Mouse (Mus musculus): ENCODE measurements around the gene Dhx58. TPM values are rescaled to one million over a fixed set of nuclear protein-coding genes. Genes with fewer than 3 reads are reported as not detected.

Dhx58 gene
- polyA plus RNA-seq (2012; rRNA removed), result 1.7 and 2.4 TPM in 2 replicates

GRCm38 (mm10) chr11:100703851-100704531, at the start of gene Dhx58:
Gene Dhx58, minus strand, starts transcription at chr11:100704271.

GRCm38 (mm10) chr11:100738066-100738604, 34.1 kb upstream of the Dhx58 start, which contains the start of gene Rab5c:
Gene Rab5c, minus strand, starts transcription at chr11:100738215.

DNA sequence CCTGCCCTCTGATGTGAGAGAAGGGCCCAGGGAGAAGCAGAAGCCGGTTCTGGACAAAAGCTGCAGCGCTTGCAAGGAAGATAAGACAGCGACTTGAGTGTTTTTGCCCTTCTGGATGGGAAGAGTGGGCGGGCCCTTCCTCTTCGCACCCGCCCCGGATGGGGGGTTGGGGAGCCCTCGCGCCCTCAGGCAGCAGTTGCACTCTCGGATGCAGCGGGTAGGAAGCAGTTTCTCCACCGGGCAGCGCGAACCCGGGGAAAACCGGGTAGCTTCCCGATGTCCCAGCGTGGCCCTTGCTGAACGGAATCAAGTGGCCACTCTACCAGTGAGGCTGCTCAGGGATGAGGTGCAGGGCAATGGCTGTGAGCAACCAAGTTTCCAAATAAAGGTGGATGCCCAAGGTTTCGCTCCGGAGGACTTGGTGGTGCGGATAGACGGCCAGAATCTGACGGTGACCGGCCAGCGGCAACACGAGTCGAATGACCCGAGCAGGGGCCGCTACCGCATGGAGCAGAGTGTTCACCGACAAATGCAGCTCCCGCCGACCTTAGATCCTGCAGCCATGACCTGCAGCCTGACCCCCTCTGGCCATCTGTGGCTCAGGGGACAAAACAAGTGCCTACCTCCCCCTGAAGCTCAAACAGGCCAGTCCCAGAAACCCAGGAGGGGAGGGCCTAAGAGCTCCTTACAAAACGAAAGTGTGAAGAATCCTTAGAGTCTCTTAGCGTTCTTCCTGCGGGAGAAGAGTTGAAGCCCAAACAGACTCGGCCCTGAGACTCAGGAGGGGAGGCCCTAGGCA, 9.9 kb upstream of the Dhx58 start, which contains the start of gene Hspb9:
TSS of gene Hspb9 (plus strand) at position 116 of the 799 bp plus-strand sequence.

GRCm38 (mm10) chr11:100711783-100712615, 7.9 kb upstream of the Dhx58 start, which contains the start of gene Kat2a:
Gene Kat2a, minus strand, starts transcription at chr11:100712465.

GRCm38 (mm10) chr11:100692164-100692616, 11.9 kb downstream of the Dhx58 start, which contains the start of gene Zfp385c:
Gene Zfp385c, minus strand, starts transcription at chr11:100692455.

Other genes with a start within 250 kb of the Dhx58 start
- gene Klhl11, start 231.5 kb downstream of the Dhx58 start, polyA plus RNA-seq (2012; rRNA removed), result 1.5 and 1.6 TPM in 2 replicates
- gene Acly, start 176.3 kb downstream of the Dhx58 start, polyA plus RNA-seq (2012; rRNA removed), result 41.9 and 48.7 TPM in 2 replicates
- gene Ttc25, start 158.7 kb downstream of the Dhx58 start, polyA plus RNA-seq (2012; rRNA removed), result 0.01 and 0.03 TPM in 2 replicates
- gene Cnp, start 129.4 kb downstream of the Dhx58 start, polyA plus RNA-seq (2012; rRNA removed), result 5.7 and 6.5 TPM in 2 replicates
- gene Nkiras2, start 85.0 kb downstream of the Dhx58 start, polyA plus RNA-seq (2012; rRNA removed), result 13.4 and 15.3 TPM in 2 replicates
- gene Dnajc7, start 84.1 kb downstream of the Dhx58 start, polyA plus RNA-seq (2012; rRNA removed), result 69.6 and 74.3 TPM in 2 replicates
- 0.01 TPM in 1 of 2 replicates, not detected in the other for gene Zfp385c, start 11.8 kb downstream of the Dhx58 start, polyA plus RNA-seq (2012; rRNA removed)
- gene Kat2a, start 8.2 kb upstream of the Dhx58 start, polyA plus RNA-seq (2012; rRNA removed), result 12.3 and 13.4 TPM in 2 replicates
- gene Hspb9, start 9.6 kb upstream of the Dhx58 start, polyA plus RNA-seq (2012; rRNA removed), result not detected in 2 replicates
- gene Rab5c, start 33.9 kb upstream of the Dhx58 start, polyA plus RNA-seq (2012; rRNA removed), result 91.8 and 106 TPM in 2 replicates
- gene Kcnh4, start 55.7 kb upstream of the Dhx58 start, polyA plus RNA-seq (2012; rRNA removed), result not detected in 2 replicates
- not detected in 2 replicates for gene Hcrt, start 58.7 kb upstream of the Dhx58 start, polyA plus RNA-seq (2012; rRNA removed)
- 1.9 and 2.3 TPM in 2 replicates for gene Ghdc, start 66.7 kb upstream of the Dhx58 start, polyA plus RNA-seq (2012; rRNA removed)
- gene Stat5b, start 146.5 kb upstream of the Dhx58 start, polyA plus RNA-seq (2012; rRNA removed), result 11.0 and 13.0 TPM in 2 replicates
- gene Stat5a, start 155.1 kb upstream of the Dhx58 start, polyA plus RNA-seq (2012; rRNA removed), result 6.8 and 8.9 TPM in 2 replicates
- 17.2 and 19.3 TPM in 2 replicates for gene Stat3, start 235.3 kb upstream of the Dhx58 start, polyA plus RNA-seq (2012; rRNA removed)

Data from liver, embryonic 14 days (tissue).